Comparison of ENCODE assay signal across 15 mouse cellular contexts in the genomic region with DNA sequence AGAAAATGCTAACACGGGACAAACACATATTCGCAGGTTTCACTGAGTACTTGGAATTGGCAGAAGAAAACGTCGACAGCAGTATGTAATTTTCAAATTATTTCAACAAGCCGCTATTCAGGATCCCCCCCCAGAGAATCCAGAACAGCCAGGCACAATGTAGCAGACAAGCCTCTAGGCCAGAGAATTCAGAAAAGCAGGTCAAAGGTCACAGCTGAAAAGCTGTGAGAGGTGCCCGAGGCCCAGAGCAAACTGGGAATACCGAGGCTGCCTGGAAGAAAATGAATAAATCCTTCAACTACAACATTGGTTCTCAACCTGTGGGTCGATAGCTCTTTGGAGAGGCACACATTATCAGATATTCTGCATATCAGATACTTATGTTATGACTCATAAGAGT. TPM values are rescaled to one million over a fixed set of nuclear protein-coding genes. Genes with fewer than 3 reads are reported as not detected.
DNase-seq lines count a peak whose midpoint lies in the region; ATAC-seq and TF ChIP-seq lines count a peak whose summit lies in the region.
"Had no signal": no experiment of that assay in that cellular context is flagged by ENCODE, and none has a peak within 500 bp of the region (broad histone marks: within the 10 kb centered on the region; RNA-seq: fewer than 3 reads in every experiment).

No protein-coding gene starts in this region.

- H3K27ac ChIP-seq in heart, postnatal 0 days (ENCODE audit: low read depth) = peak overlapping the region; percentile 40
- H3K27ac ChIP-seq in midbrain, embryonic 11.5 days (ENCODE audit: low read depth, low read length) = no peak overlapping the region
- no peak overlapping the region for H3K27ac ChIP-seq in midbrain, embryonic 10.5 days (replicated peaks)
- H3K27ac ChIP-seq in intestine, embryonic 16.5 days (ENCODE audit: low read length) = no peak overlapping the region
- H3K27ac ChIP-seq: heart, adult 2 months; hindbrain, embryonic 15.5 days; macrophage; neural tube, embryonic 13.5 days; stomach, postnatal 0 days had no signal

- no peaks in the 10 kb centered on the region for H3K27me3 ChIP-seq in heart, postnatal 0 days (ENCODE audit: control insufficient read depth, insufficient read depth, low read length)
- H3K27me3 ChIP-seq in midbrain, embryonic 11.5 days (ENCODE audit: control insufficient read depth, insufficient read depth, low read length) = no peaks in the 10 kb centered on the region
- no peaks in the 10 kb centered on the region for H3K27me3 ChIP-seq in midbrain, embryonic 10.5 days (ENCODE audit: low read depth, poor library complexity, severe bottlenecking)
- no peaks in the 10 kb centered on the region for H3K27me3 ChIP-seq in intestine, embryonic 16.5 days (replicated peaks; ENCODE audit: control insufficient read depth, insufficient read depth, low read length)
- H3K27me3 ChIP-seq: hindbrain, embryonic 15.5 days; neural tube, embryonic 13.5 days had no signal

- DNase-seq in heart, postnatal 0 days (ENCODE audit: low spot score) = no peak
- no peak for DNase-seq in heart, postnatal 4 days
- peak; percentile 66 for DNase-seq in midbrain, embryonic 11.5 days (ENCODE audit: low spot score, missing footprints)
- DNase-seq in midbrain, embryonic 10.5 days (ENCODE audit: low spot score) = no peak
- DNase-seq in thymus, postnatal 25 days = no peak
- DNase-seq in urinary bladder, adult 2 months (ENCODE audit: low spot score) = no peak
- DNase-seq: adrenal gland, postnatal 25 days; heart, adult 2 months; thymus, postnatal 4 days had no signal

- WGBS in heart, postnatal 0 days = 57% methylated on average over 8 of the region's 8 CpGs
- WGBS in midbrain, embryonic 11.5 days = 70% methylated on average over 8 of the region's 8 CpGs
- WGBS in midbrain, embryonic 10.5 days = 74% methylated on average over 8 of the region's 8 CpGs
- WGBS in intestine, embryonic 16.5 days = 59% methylated on average over 8 of the region's 8 CpGs

- no peak for TF ChIP-seq EP300 in heart, postnatal 0 days (IDR thresholded peaks at IDR 0.05; ENCODE audit: low read depth)

- no peak for TF ChIP-seq CTCF in heart, postnatal 0 days (IDR thresholded peaks at IDR 0.05; ENCODE audit: low read depth)

- no peak overlapping the region for H3K4me3 ChIP-seq in heart, postnatal 0 days (ENCODE audit: low read depth, low read length)
- H3K4me3 ChIP-seq in midbrain, embryonic 11.5 days (ENCODE audit: low read depth, low read length) = no peak overlapping the region
- H3K4me3 ChIP-seq in midbrain, embryonic 10.5 days = no peak overlapping the region
- no peak overlapping the region for H3K4me3 ChIP-seq in intestine, embryonic 16.5 days (ENCODE audit: low read length)
- H3K4me3 ChIP-seq: heart, adult 2 months; hindbrain, embryonic 15.5 days; neural tube, embryonic 13.5 days had no signal

- no peak for ATAC-seq in heart, postnatal 0 days (ENCODE audit: insufficient read depth, low read depth)
- no peak for ATAC-seq in midbrain, embryonic 11.5 days (ENCODE audit: low FRiP score)
- no peak for ATAC-seq in intestine, embryonic 16.5 days
- ATAC-seq: midbrain, embryonic 16.5 days had no signal

- H3K9ac ChIP-seq in heart, postnatal 0 days (replicated peaks; ENCODE audit: low read depth, low read length) = no peak overlapping the region
- H3K9ac ChIP-seq in midbrain, embryonic 11.5 days (ENCODE audit: low read length) = no peak overlapping the region
- no peak overlapping the region for H3K9ac ChIP-seq in intestine, embryonic 16.5 days (ENCODE audit: low read depth, low read length)
- H3K9ac ChIP-seq: hindbrain, embryonic 15.5 days; neural tube, embryonic 13.5 days had no signal

- 0 out of 2 replicates have a peak overlapping the region, but pooled peaks have one; percentile 0 for H3K4me2 ChIP-seq in heart, postnatal 0 days (ENCODE audit: low read depth, low read length)
- no peak overlapping the region for H3K4me2 ChIP-seq in midbrain, embryonic 11.5 days
- H3K4me2 ChIP-seq in intestine, embryonic 16.5 days (ENCODE audit: low read depth, low read length) = peak overlapping the region; percentile 18; the same call in 1 of the 2 replicates
- H3K4me2 ChIP-seq: hindbrain, embryonic 15.5 days; neural tube, embryonic 13.5 days had no signal

- H3K4me1 ChIP-seq in heart, postnatal 0 days (ENCODE audit: control insufficient read depth, insufficient read depth) = peaks cover 38% of the 10 kb centered on the region
- peaks cover 27% of the 10 kb centered on the region for H3K4me1 ChIP-seq in midbrain, embryonic 11.5 days (ENCODE audit: control insufficient read depth, insufficient read depth, low read length)
- H3K4me1 ChIP-seq in midbrain, embryonic 10.5 days = peaks cover 51% of the 10 kb centered on the region
- peaks cover 43% of the 10 kb centered on the region for H3K4me1 ChIP-seq in intestine, embryonic 16.5 days (ENCODE audit: control insufficient read depth, insufficient read depth, low read length)

- peaks cover 42% of the 10 kb centered on the region for H3K36me3 ChIP-seq in heart, postnatal 0 days (replicated peaks; ENCODE audit: control insufficient read depth, insufficient read depth, low read length)
- peaks cover 40% of the 10 kb centered on the region for H3K36me3 ChIP-seq in midbrain, embryonic 11.5 days (ENCODE audit: control insufficient read depth, insufficient read depth, low read length)
- peaks cover 83% of the 10 kb centered on the region for H3K36me3 ChIP-seq in midbrain, embryonic 10.5 days
- peaks cover 37% of the 10 kb centered on the region for H3K36me3 ChIP-seq in intestine, embryonic 16.5 days (ENCODE audit: control insufficient read depth, insufficient read depth, low read length)
- H3K36me3 ChIP-seq: hindbrain, embryonic 15.5 days had no signal

- no peaks in the 10 kb centered on the region for H3K9me3 ChIP-seq in heart, postnatal 0 days (replicated peaks; ENCODE audit: control insufficient read depth, low read length)
- H3K9me3 ChIP-seq in midbrain, embryonic 11.5 days (ENCODE audit: control insufficient read depth, low read length) = no peaks in the 10 kb centered on the region
- no peaks in the 10 kb centered on the region for H3K9me3 ChIP-seq in midbrain, embryonic 10.5 days (replicated peaks)
- H3K9me3 ChIP-seq in intestine, embryonic 16.5 days (ENCODE audit: control insufficient read depth, low read length) = no peaks in the 10 kb centered on the region
- H3K9me3 ChIP-seq: hindbrain, embryonic 15.5 days; neural tube, embryonic 13.5 days had no signal

RNA-seq across cellular contexts. Expression of a gene that starts 4.5 kb away (rescaled TPM):
- total RNA-seq in heart, postnatal 0 days (2014; rRNA removed; ENCODE audit: low replicate concordance) = 90.6 and 204 TPM in 2 replicates
- polyA plus RNA-seq in heart, postnatal 0 days (2015; fragmentation: Nextera tagmentation; extraction: Ambion mirVana) = 115 and 122 TPM in 2 replicates
- 100 to 1,000 TPM; 130 to 136 TPM for total RNA-seq in heart, postnatal 4 days (2021)
- 408 and 424 TPM in 2 replicates for polyA plus RNA-seq in midbrain, embryonic 11.5 days (2014; fragmentation: Nextera tagmentation; extraction: Ambion mirVana)
- 440 and 527 TPM in 2 replicates for polyA plus RNA-seq in midbrain, embryonic 10.5 days (2016; fragmentation: Nextera tagmentation; extraction: Ambion mirVana)
- polyA plus RNA-seq in intestine, embryonic 16.5 days (2015; fragmentation: Nextera tagmentation; extraction: Ambion mirVana) = 339 and 377 TPM in 2 replicates
- polyA plus RNA-seq in urinary bladder, adult 2 months (2012; rRNA removed) = 12.1 and 18.0 TPM in 2 replicates

RNA-seq across cellular contexts. Expression of a gene that starts 50.4 kb away (rescaled TPM):
- total RNA-seq in heart, postnatal 0 days (2014; rRNA removed; ENCODE audit: low replicate concordance) = 64.7 and 92.0 TPM in 2 replicates
- polyA plus RNA-seq in heart, postnatal 0 days (2015; fragmentation: Nextera tagmentation; extraction: Ambion mirVana) = 23.4 and 23.8 TPM in 2 replicates
- 10 to 100 TPM; 84.2 to 92.8 TPM for total RNA-seq in heart, postnatal 4 days (2021)
- polyA plus RNA-seq in midbrain, embryonic 11.5 days (2014; fragmentation: Nextera tagmentation; extraction: Ambion mirVana) = 58.8 and 63.9 TPM in 2 replicates
- polyA plus RNA-seq in midbrain, embryonic 10.5 days (2016; fragmentation: Nextera tagmentation; extraction: Ambion mirVana) = 34.9 and 45.6 TPM in 2 replicates
- 21.7 and 26.8 TPM in 2 replicates for polyA plus RNA-seq in intestine, embryonic 16.5 days (2015; fragmentation: Nextera tagmentation; extraction: Ambion mirVana)
- 27.3 and 40.3 TPM in 2 replicates for polyA plus RNA-seq in urinary bladder, adult 2 months (2012; rRNA removed)
- polyA plus RNA-seq: macrophage had no signal
